Mouse (Mus musculus): ENCODE results near the gene Med13l. TPM values are rescaled to one million over a fixed set of nuclear protein-coding genes. Genes with fewer than 3 reads are reported as not detected.

Gene Med13l
- polyA plus RNA-seq, 1 experiment from 2014 or later, result 14.6 TPM

GRCm38 (mm10) chr5:118773866-118774265, 213.4 kb downstream of the Med13l start:
- DNase-seq (ENCODE audit: low spot score) (peak; percentile 77), ATAC-seq (peak; percentile 58)
- WGBS, result 39% methylated on average over 3 of the region's 3 CpGs

GRCm38 (mm10) chr5:118776396-118776795, 215.9 kb downstream of the Med13l start:
- Histone ChIP-seq H3K36me3 (ENCODE audit: control insufficient read depth, insufficient read depth, low read length) (no peaks in the 10 kb centered on the region), H3K4me2 (ENCODE audit: low read length) (no peak overlapping the region), H3K27me3 (replicated peaks; ENCODE audit: control insufficient read depth, insufficient read depth, low read length) (no peaks in the 10 kb centered on the region; the same call in 1 of the 2 replicates), H3K4me3 (ENCODE audit: low read depth, low read length) (no peak overlapping the region), H3K9ac (ENCODE audit: low read length) (no peak overlapping the region), H3K27ac (ENCODE audit: low read depth, low read length) (no peak overlapping the region), H3K9me3 (replicated peaks; ENCODE audit: control insufficient read depth, low read length) (no peaks in the 10 kb centered on the region), H3K4me1 (ENCODE audit: control insufficient read depth, insufficient read depth, low read length) (no peaks in the 10 kb centered on the region)
- no peak for ATAC-seq
- DNase-seq (ENCODE audit: low spot score), result no peak
- WGBS, result 71% methylated on average over 6 of the region's 6 CpGs

More at GRCm38 (mm10) chr5:118773866-118774265, 213.4 kb downstream of the Med13l start:
- no peak overlapping the region for H3K27ac ChIP-seq (ENCODE audit: low read depth, low read length)
- H3K4me3 ChIP-seq (ENCODE audit: low read depth, low read length), result no peak overlapping the region
- 0 out of 2 replicates have a peak, but pooled peaks cover 3% of the 10 kb centered on the region for H3K4me1 ChIP-seq (ENCODE audit: control insufficient read depth, insufficient read depth, low read length)
- H3K9me3 ChIP-seq (replicated peaks; ENCODE audit: control insufficient read depth, low read length), result no peaks in the 10 kb centered on the region
- H3K4me2 ChIP-seq (ENCODE audit: low read length), result no peak overlapping the region
- no peaks in the 10 kb centered on the region for H3K36me3 ChIP-seq (ENCODE audit: control insufficient read depth, insufficient read depth, low read length)
- H3K27me3 ChIP-seq (replicated peaks; ENCODE audit: control insufficient read depth, insufficient read depth, low read length), result no peaks in the 10 kb centered on the region
- no peak overlapping the region for H3K9ac ChIP-seq (ENCODE audit: low read length)

GRCm38 (mm10) chr5:118781598-118781997, 221.1 kb downstream of the Med13l start:
- WGBS, result 11% methylated on average over 17 of the region's 17 CpGs
- Histone ChIP-seq H3K27ac (ENCODE audit: low read depth, low read length) (no peak overlapping the region), H3K36me3 (ENCODE audit: control insufficient read depth, insufficient read depth, low read length) (no peaks in the 10 kb centered on the region), H3K9ac (ENCODE audit: low read length) (no peak overlapping the region), H3K4me1 (ENCODE audit: control insufficient read depth, insufficient read depth, low read length) (no peaks in the 10 kb centered on the region), H3K4me3 (ENCODE audit: low read depth, low read length) (no peak overlapping the region), H3K27me3 (replicated peaks; ENCODE audit: control insufficient read depth, insufficient read depth, low read length) (no peaks in the 10 kb centered on the region; the same call in 1 of the 2 replicates), H3K9me3 (replicated peaks; ENCODE audit: control insufficient read depth, low read length) (no peaks in the 10 kb centered on the region), H3K4me2 (ENCODE audit: low read length) (no peak overlapping the region)
- DNase-seq (ENCODE audit: low spot score), result peak; percentile 60
- peak; percentile 40; the same call in 1 of the 2 replicates for ATAC-seq

- Histone ChIP-seq H3K4me1 (ENCODE audit: control insufficient read depth, insufficient read depth, low read length) (no peaks in the 10 kb centered on the region), H3K9me3 (replicated peaks; ENCODE audit: control insufficient read depth, low read length) (no peaks in the 10 kb centered on the region), H3K27me3 (replicated peaks; ENCODE audit: control insufficient read depth, insufficient read depth, low read length) (no peaks in the 10 kb centered on the region; the same call in 1 of the 2 replicates), H3K4me2 (ENCODE audit: low read length) (no peak overlapping the region), H3K4me3 (ENCODE audit: low read depth, low read length) (no peak overlapping the region), H3K9ac (ENCODE audit: low read length) (no peak overlapping the region), H3K27ac (ENCODE audit: low read depth, low read length) (no peak overlapping the region), H3K36me3 (ENCODE audit: control insufficient read depth, insufficient read depth, low read length) (no peaks in the 10 kb centered on the region)
- DNase-seq (ENCODE audit: low spot score) (no peak), ATAC-seq (no peak)
- WGBS, result 87% methylated on average over 3 of the region's 3 CpGs
These were observed 221.7 kb downstream of the Med13l start for GRCm38 (mm10) chr5:118782139-118782538.

- DNase-seq (ENCODE audit: low spot score), result no peak
- H3K9ac ChIP-seq (ENCODE audit: low read length), result no peak overlapping the region
- no peak overlapping the region for H3K4me3 ChIP-seq (ENCODE audit: low read depth, low read length)
- no peaks in the 10 kb centered on the region for H3K9me3 ChIP-seq (replicated peaks; ENCODE audit: control insufficient read depth, low read length)
- no peak overlapping the region for H3K27ac ChIP-seq (ENCODE audit: low read depth, low read length)
- H3K36me3 ChIP-seq (ENCODE audit: control insufficient read depth, insufficient read depth, low read length), result no peaks in the 10 kb centered on the region
- WGBS, result 92% methylated on average over 11 of the region's 11 CpGs
- H3K4me2 ChIP-seq (ENCODE audit: low read length), result no peak overlapping the region
- ATAC-seq, result no peak
- no peaks in the 10 kb centered on the region for H3K27me3 ChIP-seq (replicated peaks; ENCODE audit: control insufficient read depth, insufficient read depth, low read length)
- no peaks in the 10 kb centered on the region for H3K4me1 ChIP-seq (ENCODE audit: control insufficient read depth, insufficient read depth, low read length)
These were observed 228.7 kb downstream of the Med13l start for GRCm38 (mm10) chr5:118789226-118789625.

- 66% methylated on average over 9 of the region's 9 CpGs for WGBS
- ATAC-seq, result no peak
These were observed 229.3 kb downstream of the Med13l start for GRCm38 (mm10) chr5:118789776-118790175.

GRCm38 (mm10) chr5:118797811-118798210, 237.3 kb downstream of the Med13l start:
- no peak overlapping the region for H3K9ac ChIP-seq (ENCODE audit: low read length)
- H3K9me3 ChIP-seq (replicated peaks; ENCODE audit: control insufficient read depth, low read length), result no peaks in the 10 kb centered on the region
- WGBS, result 90% methylated on average over 11 of the region's 11 CpGs

More at GRCm38 (mm10) chr5:118789776-118790175, 229.3 kb downstream of the Med13l start:
- Histone ChIP-seq H3K36me3 (ENCODE audit: control insufficient read depth, insufficient read depth, low read length) (no peaks in the 10 kb centered on the region), H3K27me3 (replicated peaks; ENCODE audit: control insufficient read depth, insufficient read depth, low read length) (no peaks in the 10 kb centered on the region), H3K9ac (ENCODE audit: low read length) (no peak overlapping the region), H3K27ac (ENCODE audit: low read depth, low read length) (no peak overlapping the region), H3K9me3 (replicated peaks; ENCODE audit: control insufficient read depth, low read length) (no peaks in the 10 kb centered on the region), H3K4me2 (ENCODE audit: low read length) (no peak overlapping the region), H3K4me1 (ENCODE audit: control insufficient read depth, insufficient read depth, low read length) (no peaks in the 10 kb centered on the region), H3K4me3 (ENCODE audit: low read depth, low read length) (no peak overlapping the region)
- DNase-seq (ENCODE audit: low spot score), result no peak

GRCm38 (mm10) chr5:118801592-118801991, 241.1 kb downstream of the Med13l start:
- no peak overlapping the region for H3K9ac ChIP-seq (ENCODE audit: low read length)
- H3K9me3 ChIP-seq (replicated peaks; ENCODE audit: control insufficient read depth, low read length), result no peaks in the 10 kb centered on the region
- 48% methylated on average over 5 of the region's 5 CpGs for WGBS
- no peak overlapping the region for H3K27ac ChIP-seq (ENCODE audit: low read depth, low read length)
- no peaks in the 10 kb centered on the region for H3K4me1 ChIP-seq (ENCODE audit: control insufficient read depth, insufficient read depth, low read length)
- H3K4me2 ChIP-seq (ENCODE audit: low read length), result no peak overlapping the region
- no peak for ATAC-seq
- H3K36me3 ChIP-seq (ENCODE audit: control insufficient read depth, insufficient read depth, low read length), result no peaks in the 10 kb centered on the region
- no peaks in the 10 kb centered on the region for H3K27me3 ChIP-seq (replicated peaks; ENCODE audit: control insufficient read depth, insufficient read depth, low read length)
- no peak for DNase-seq (ENCODE audit: low spot score)
- H3K4me3 ChIP-seq (ENCODE audit: low read depth, low read length), result no peak overlapping the region

More at GRCm38 (mm10) chr5:118797811-118798210, 237.3 kb downstream of the Med13l start:
- no peaks in the 10 kb centered on the region for H3K27me3 ChIP-seq (replicated peaks; ENCODE audit: control insufficient read depth, insufficient read depth, low read length)
- ATAC-seq (no peak), DNase-seq (ENCODE audit: low spot score) (no peak)
- no peak overlapping the region for H3K4me2 ChIP-seq (ENCODE audit: low read length)
- H3K36me3 ChIP-seq (ENCODE audit: control insufficient read depth, insufficient read depth, low read length), result no peaks in the 10 kb centered on the region
- H3K4me1 ChIP-seq (ENCODE audit: control insufficient read depth, insufficient read depth, low read length), result no peaks in the 10 kb centered on the region
- H3K27ac ChIP-seq (ENCODE audit: low read depth, low read length), result no peak overlapping the region
- H3K4me3 ChIP-seq (ENCODE audit: low read depth, low read length), result no peak overlapping the region

- no peak overlapping the region for H3K4me3 ChIP-seq (ENCODE audit: low read depth, low read length)
- 82% methylated on average over 7 of the region's 7 CpGs for WGBS
These were observed 241.6 kb downstream of the Med13l start for GRCm38 (mm10) chr5:118802036-118802435.

More at GRCm38 (mm10) chr5:118802036-118802435, 241.6 kb downstream of the Med13l start:
- H3K4me1 ChIP-seq (ENCODE audit: control insufficient read depth, insufficient read depth, low read length), result no peaks in the 10 kb centered on the region
- no peak for ATAC-seq
- no peaks in the 10 kb centered on the region for H3K9me3 ChIP-seq (replicated peaks; ENCODE audit: control insufficient read depth, low read length)
- H3K36me3 ChIP-seq (ENCODE audit: control insufficient read depth, insufficient read depth, low read length), result no peaks in the 10 kb centered on the region
- H3K9ac ChIP-seq (ENCODE audit: low read length), result no peak overlapping the region
- DNase-seq (ENCODE audit: low spot score), result no peak
- no peak overlapping the region for H3K27ac ChIP-seq (ENCODE audit: low read depth, low read length)
- H3K27me3 ChIP-seq (replicated peaks; ENCODE audit: control insufficient read depth, insufficient read depth, low read length), result no peaks in the 10 kb centered on the region
- H3K4me2 ChIP-seq (ENCODE audit: low read length), result no peak overlapping the region
